Mouse (Mus musculus): ENCODE results near the gene Rgs6. TPM values are rescaled to one million over a fixed set of nuclear protein-coding genes. Genes with fewer than 3 reads are reported as not detected.

The Rgs6 gene
- total RNA-seq, 4 experiments from 2014 or later: 53.0 to 63.9 (median 62.2) TPM

GRCm38 (mm10) chr12:83125284-83125683 is 537.2 kb downstream of the Rgs6 start:
- no peak for DNase-seq (ENCODE audit: low spot score in 2 of 2)

DNA sequence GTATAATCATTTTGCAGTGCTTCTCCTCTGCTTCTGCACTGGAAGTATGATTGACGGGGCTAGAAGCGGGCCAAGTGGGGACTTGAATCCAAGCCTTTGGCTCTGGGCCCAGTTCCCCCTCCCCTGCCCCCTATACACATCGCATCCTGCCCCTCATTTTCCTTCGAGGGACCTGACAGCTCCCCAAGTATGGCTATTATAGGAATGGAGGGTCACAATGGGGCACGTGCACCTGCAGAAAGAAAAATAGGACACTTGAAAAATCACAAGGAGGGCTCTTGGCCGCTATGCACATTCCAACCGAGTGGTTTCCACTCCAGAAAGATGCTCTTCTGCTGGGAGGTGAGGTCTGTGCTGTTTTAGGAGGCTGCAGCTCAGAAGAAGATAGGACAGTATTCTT is 538.8 kb downstream of the Rgs6 start:
- DNase-seq (ENCODE audit: low spot score in 2 of 2): no peak

- DNase-seq (ENCODE audit: low spot score in 2 of 2): no peak
Measured at GRCm38 (mm10) chr12:83127955-83128354, 539.9 kb downstream of the Rgs6 start.

DNA sequence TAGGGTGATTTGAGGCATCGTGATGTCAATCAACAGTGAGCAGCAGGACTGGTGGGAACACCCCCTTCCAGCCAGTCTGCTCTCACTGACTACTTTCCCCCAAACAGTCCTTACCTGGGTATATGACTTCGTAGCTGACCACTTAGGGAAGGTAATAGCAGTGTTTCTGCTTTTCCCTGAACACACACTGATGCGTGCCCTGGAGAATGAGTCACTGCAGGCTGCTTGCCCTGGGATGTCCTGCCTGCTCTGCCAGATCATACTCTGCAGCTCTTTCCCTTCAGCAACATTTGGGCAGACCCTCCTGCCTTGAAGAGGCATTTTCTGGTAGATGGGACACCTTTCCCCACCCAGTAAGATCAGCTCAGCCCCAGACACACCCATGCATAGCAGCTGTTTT is 540.5 kb downstream of the Rgs6 start:
- DNase-seq (ENCODE audit: low spot score in 2 of 2): no peak

- no peak for DNase-seq (ENCODE audit: low spot score in 2 of 2)
Measured at GRCm38 (mm10) chr12:83131405-83131804, 543.3 kb downstream of the Rgs6 start.

DNA sequence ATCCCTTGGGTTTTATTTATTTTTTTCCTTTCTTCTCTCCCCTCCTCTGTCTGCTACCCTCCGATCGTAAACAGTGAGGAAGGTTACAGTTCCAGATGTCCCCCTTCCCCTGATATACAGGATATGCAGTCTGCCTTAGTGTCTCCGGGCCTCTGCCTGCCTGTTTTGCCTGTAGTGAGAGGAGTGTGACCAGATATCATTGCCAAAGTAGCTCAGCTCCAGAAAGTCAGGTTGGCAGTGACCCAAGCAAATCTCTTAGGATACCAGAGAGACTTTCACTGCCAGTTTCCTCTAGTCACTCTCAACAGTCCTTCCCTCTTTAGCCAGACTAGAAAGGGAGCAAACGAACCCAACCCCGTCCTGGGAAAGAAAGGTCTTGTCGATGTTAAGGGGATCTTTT is 545.7 kb downstream of the Rgs6 start:
- peak in 1 of 2 experiments; percentile 63 for DNase-seq (ENCODE audit: low spot score in 2 of 2)

- DNase-seq (ENCODE audit: low spot score in 2 of 2): no peak
Measured at GRCm38 (mm10) chr12:83136031-83136430, 547.9 kb downstream of the Rgs6 start.

- DNase-seq (ENCODE audit: low spot score in 2 of 2): no peak
Measured at GRCm38 (mm10) chr12:83136460-83136859, 548.4 kb downstream of the Rgs6 start.

- no peak for DNase-seq (ENCODE audit: low spot score in 2 of 2)
Measured at GRCm38 (mm10) chr12:83137001-83137400, 548.9 kb downstream of the Rgs6 start.

DNA sequence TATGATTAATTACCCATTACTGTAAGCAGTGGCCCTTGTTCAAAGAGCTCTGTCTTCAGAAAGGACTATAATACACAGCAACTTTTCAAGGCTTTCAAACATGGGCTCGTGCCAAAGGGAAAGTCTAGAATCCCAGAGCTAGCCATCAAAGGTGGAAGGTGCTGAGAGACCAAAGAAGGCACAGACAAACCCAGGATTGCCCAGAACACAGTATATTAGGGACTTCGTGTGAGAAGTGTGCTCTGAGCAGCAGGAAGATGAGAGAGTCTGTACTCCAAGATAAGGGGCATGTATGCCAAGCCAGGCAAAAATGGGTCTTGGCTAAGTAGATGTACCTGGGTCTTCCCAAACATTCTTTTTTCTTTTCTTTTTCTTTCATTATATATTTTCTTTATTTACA is 553.1 kb downstream of the Rgs6 start:
- no peak for DNase-seq (ENCODE audit: low spot score in 2 of 2)

GRCm38 (mm10) chr12:83142507-83142906 is 554.4 kb downstream of the Rgs6 start:
- DNase-seq (ENCODE audit: low spot score in 2 of 2): no peak

GRCm38 (mm10) chr12:83143071-83143470 is 555.0 kb downstream of the Rgs6 start:
- DNase-seq (ENCODE audit: low spot score in 2 of 2): no peak

GRCm38 (mm10) chr12:83143574-83143973 is 555.5 kb downstream of the Rgs6 start:
- DNase-seq (ENCODE audit: low spot score in 2 of 2): no peak

- no peak for DNase-seq (ENCODE audit: low spot score in 2 of 2)
Measured at GRCm38 (mm10) chr12:83145074-83145473, 557.0 kb downstream of the Rgs6 start.

DNA sequence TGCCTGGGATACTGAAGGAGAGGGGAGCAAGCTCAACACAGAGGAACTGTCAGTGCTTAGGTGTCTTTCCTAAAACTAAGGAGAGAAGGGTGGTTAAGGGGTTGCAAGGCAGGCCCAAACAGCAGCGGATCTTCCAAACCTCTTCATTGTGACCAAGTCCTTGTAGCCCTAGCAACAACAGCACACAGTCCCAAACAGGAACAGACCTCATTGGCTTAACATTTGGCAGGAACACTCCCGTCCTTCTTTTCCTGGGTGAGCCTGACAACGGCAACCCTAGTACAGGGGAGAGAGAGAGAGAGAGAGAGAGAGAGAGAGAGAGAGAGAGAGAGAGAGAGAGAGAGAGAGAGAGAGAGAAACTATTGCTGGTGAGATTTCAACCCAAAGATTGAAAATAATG is 557.8 kb downstream of the Rgs6 start:
- DNase-seq (ENCODE audit: low spot score in 2 of 2): no peak

DNA sequence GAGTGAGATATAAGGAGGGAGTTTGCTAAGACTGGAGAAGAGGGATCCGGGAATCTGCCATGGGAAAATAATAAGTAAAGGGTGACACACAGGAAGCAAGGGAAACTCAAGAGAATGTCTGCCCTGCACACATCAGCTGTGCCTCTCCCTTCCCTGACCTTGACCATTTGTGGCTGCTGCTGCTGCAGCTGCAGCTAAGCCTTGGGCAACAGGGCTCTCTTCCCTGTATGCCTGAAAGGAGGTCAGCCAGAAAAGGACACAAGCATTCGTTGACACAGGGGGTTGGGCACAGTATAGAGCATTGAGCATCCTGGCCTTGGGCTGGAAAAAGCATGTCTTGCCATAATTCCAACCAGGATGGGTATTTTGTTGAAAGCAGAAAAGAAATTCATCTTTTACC is 558.8 kb downstream of the Rgs6 start:
- DNase-seq (ENCODE audit: low spot score in 2 of 2): no peak

DNA sequence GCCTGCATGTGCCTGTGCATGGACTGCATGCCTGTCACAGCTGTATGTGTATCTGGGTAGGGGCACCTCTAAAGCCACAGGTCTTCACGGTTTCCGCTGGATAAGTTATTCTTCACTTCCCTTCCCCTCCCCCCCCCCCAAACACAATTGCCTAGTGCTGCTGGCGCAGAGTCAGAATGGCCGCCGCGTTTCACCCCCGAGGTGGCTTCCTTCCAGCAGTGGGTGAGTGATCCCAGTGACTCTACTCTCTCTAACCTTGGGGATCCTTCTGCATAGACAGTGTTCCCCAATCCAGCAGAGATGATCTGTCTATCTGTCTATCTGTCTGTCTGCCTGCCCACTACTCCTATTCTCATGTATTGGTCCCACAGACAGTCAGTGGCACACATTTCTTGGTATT is 561.9 kb downstream of the Rgs6 start:
- no peak for DNase-seq (ENCODE audit: low spot score in 2 of 2)

DNA sequence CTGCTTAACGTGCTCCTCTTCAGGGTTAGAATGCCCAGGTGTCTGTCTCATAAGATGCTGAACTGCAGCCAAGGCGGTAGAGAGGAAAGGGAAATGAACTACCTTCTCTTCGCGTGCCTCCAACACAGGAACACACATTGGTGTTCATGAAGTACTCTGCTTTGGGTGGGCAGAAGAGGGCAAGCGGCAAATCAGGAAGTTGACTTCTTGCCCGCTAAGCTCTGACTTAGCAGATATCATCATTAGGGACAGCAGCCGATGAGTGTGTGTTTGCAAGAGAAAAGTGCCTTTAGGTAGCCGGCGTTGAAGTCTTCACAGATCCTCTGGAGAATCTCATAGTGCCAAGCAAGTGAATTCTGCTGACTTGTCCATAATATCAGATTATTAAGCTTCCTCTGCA is 562.7 kb downstream of the Rgs6 start:
- DNase-seq (ENCODE audit: low spot score in 2 of 2): no peak

DNA sequence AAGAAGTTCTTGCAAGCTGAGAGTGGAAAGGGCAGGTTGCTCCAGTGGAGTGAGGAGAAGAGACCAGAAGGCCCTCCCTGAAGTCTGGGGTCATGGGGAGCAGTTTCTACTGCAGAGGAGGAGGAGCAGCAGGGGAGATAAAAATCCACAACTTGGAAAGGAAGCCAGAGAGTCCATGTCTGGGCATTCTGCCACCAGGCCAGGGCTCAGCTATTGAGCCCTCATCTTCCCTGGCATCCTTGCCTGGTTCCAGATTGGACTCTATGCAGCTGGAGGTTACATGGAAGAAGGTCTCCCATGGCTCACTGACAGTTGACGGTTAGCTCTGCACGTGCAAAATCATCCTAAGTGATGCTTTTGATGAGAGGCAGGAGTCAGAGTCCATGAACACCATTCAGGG is 563.4 kb downstream of the Rgs6 start:
- DNase-seq (ENCODE audit: low spot score in 2 of 2): no peak

DNA sequence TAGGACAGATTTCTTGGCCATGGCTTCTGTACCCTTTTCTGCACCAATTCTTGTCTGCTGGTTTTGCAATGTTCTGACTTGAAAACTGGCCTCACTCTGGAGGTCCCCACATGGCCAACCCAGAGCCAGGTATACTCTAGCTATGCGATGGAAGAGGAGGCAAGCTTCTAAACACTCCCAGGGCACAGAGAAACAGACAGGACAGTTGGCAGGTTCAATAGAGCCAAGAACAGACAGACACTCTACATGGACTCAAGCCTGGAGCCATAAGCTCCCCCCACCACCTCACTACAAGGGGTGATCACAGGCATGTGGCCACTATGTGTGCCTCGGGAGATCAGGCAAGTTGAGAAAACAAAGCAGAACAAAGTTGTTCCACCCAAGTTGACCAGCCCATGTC is 572.1 kb downstream of the Rgs6 start:
- no peak for DNase-seq (ENCODE audit: low spot score in 2 of 2)

DNA sequence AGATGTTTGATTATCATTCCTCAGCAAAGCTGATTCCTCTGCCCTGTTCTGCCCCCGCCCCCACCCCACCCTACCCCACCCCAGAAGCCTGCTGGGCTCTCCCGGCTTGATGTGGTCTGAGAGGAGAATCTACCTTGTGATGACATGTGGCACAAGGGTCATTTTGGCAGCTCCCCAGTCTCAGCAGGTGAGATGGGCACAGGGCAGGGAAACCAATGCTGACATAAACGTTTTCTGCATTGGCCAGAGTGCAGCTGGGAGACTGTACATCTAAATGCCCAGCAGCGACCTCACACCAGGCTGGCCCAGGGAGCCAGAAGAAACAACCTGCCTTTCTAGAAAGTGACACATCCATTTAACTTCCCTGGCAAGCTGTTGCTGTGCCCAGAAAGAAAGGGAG is 572.6 kb downstream of the Rgs6 start:
- no peak for DNase-seq (ENCODE audit: low spot score in 2 of 2)

DNA sequence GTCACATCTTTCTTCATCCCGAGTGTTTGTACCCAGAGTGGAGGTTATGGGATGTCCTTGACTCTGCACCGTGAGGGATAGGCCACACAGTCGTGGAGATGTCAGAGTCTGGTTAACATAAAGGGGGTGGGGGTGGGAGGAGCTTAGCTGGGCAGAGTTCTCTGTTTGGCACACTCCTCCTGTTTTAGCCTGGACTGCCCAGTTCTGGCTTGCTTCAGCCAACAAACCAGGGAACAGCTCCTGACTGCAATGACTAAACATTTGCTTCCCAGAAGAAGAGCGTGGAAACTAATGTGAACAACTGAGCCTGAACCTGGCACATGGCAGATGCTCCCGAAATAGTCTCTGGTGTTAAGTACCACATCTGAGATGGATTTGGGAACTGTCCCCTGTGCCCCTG is 575.6 kb downstream of the Rgs6 start:
- DNase-seq (ENCODE audit: low spot score in 2 of 2): no peak

DNA sequence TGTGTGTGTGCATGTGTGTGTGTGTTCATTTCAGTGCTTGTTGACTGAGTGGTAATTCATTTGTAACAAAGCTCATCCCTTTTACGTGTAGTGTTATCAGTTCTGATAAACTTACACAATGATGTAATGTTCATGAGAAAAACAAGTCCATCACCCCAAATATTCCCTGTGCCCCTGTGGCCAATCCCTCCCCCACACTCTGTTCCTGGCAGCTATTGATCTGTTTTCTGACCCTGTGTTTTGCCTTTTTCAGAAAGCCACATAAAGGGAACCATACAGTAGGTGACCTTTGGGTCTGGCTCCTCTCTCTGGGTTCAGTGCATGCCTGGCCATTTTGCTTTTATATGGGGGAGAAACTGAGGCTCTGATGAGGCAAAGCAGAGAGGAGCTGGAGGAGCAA is 577.0 kb downstream of the Rgs6 start:
- no peak for DNase-seq (ENCODE audit: low spot score in 2 of 2)

GRCm38 (mm10) chr12:83168310-83168709 is 580.2 kb downstream of the Rgs6 start:
- DNase-seq (ENCODE audit: low spot score in 2 of 2): peak in 1 of 2 experiments; percentile 31
